Mouse (Mus musculus): ENCODE results near the gene Dexi. TPM values are rescaled to one million over a fixed set of nuclear protein-coding genes. Genes with fewer than 3 reads are reported as not detected.

Dexi gene
- polyA plus RNA-seq, 1 experiment from 2014 or later, result 16.3 TPM

- Histone ChIP-seq H3K4me3 (ENCODE audit: low read depth, low read length) (no peak overlapping the region), H3K9me3 (replicated peaks; ENCODE audit: control insufficient read depth, low read length) (no peaks in the 10 kb centered on the region), H3K4me1 (ENCODE audit: control insufficient read depth, insufficient read depth, low read length) (no peaks in the 10 kb centered on the region), H3K4me2 (no peak overlapping the region), H3K27me3 (ENCODE audit: control insufficient read depth, insufficient read depth, low read length) (no peaks in the 10 kb centered on the region), H3K27ac (ENCODE audit: low read depth, low read length) (no peak overlapping the region), H3K9ac (ENCODE audit: low read depth, low read length) (no peak overlapping the region), H3K36me3 (ENCODE audit: control insufficient read depth, insufficient read depth, low read length) (no peaks in the 10 kb centered on the region)
- no peak for ATAC-seq (replicated peaks; ENCODE audit: insufficient number of reproducible peaks, low FRiP score, low TSS enrichment)
- WGBS (ENCODE audit: insufficient replicate concordance), result 75% methylated on average over 1 of the region's 1 CpGs
These were observed 20.0 kb downstream of the Dexi start for GRCm38 (mm10) chr16:10522811-10523210.

- Histone ChIP-seq H3K9me3 (replicated peaks; ENCODE audit: control insufficient read depth, low read length) (no peaks in the 10 kb centered on the region), H3K9ac (ENCODE audit: low read depth, low read length) (no peak overlapping the region), H3K27ac (ENCODE audit: low read depth, low read length) (no peak overlapping the region), H3K4me3 (ENCODE audit: low read depth, low read length) (no peak overlapping the region), H3K27me3 (ENCODE audit: control insufficient read depth, insufficient read depth, low read length) (no peaks in the 10 kb centered on the region), H3K36me3 (ENCODE audit: control insufficient read depth, insufficient read depth, low read length) (no peaks in the 10 kb centered on the region), H3K4me1 (ENCODE audit: control insufficient read depth, insufficient read depth, low read length) (peaks cover 4% of the 10 kb centered on the region; the same call in 1 of the 2 replicates), H3K4me2 (no peak overlapping the region)
- WGBS (ENCODE audit: insufficient replicate concordance), result 47% methylated on average over 2 of the region's 2 CpGs
- peak; percentile 52; the same call in 1 of the 2 replicates for ATAC-seq (replicated peaks; ENCODE audit: insufficient number of reproducible peaks, low FRiP score, low TSS enrichment)
These were observed 21.8 kb downstream of the Dexi start for GRCm38 (mm10) chr16:10520908-10521614.

GRCm38 (mm10) chr16:10518030-10518429 is 24.8 kb downstream of the Dexi start:
- H3K27me3 ChIP-seq (ENCODE audit: control insufficient read depth, insufficient read depth, low read length), result no peaks in the 10 kb centered on the region
- ATAC-seq (replicated peaks; ENCODE audit: insufficient number of reproducible peaks, low FRiP score, low TSS enrichment), result no peak
- no peak overlapping the region for H3K4me2 ChIP-seq
- 53% methylated on average over 5 of the region's 5 CpGs for WGBS (ENCODE audit: insufficient replicate concordance)
- no peaks in the 10 kb centered on the region for H3K36me3 ChIP-seq (ENCODE audit: control insufficient read depth, insufficient read depth, low read length)
- no peak overlapping the region for H3K4me3 ChIP-seq (ENCODE audit: low read depth, low read length)
- H3K9me3 ChIP-seq (replicated peaks; ENCODE audit: control insufficient read depth, low read length), result no peaks in the 10 kb centered on the region
- H3K27ac ChIP-seq (ENCODE audit: low read depth, low read length), result no peak overlapping the region
- peaks cover 4% of the 10 kb centered on the region; the same call in 1 of the 2 replicates for H3K4me1 ChIP-seq (ENCODE audit: control insufficient read depth, insufficient read depth, low read length)
- no peak overlapping the region for H3K9ac ChIP-seq (ENCODE audit: low read depth, low read length)

- WGBS (ENCODE audit: insufficient replicate concordance), result 82% methylated on average over 12 of the region's 12 CpGs
- Histone ChIP-seq H3K27ac (ENCODE audit: low read depth, low read length) (no peak overlapping the region), H3K4me3 (ENCODE audit: low read depth, low read length) (no peak overlapping the region), H3K36me3 (ENCODE audit: control insufficient read depth, insufficient read depth, low read length) (no peaks in the 10 kb centered on the region), H3K27me3 (ENCODE audit: control insufficient read depth, insufficient read depth, low read length) (no peaks in the 10 kb centered on the region), H3K4me2 (no peak overlapping the region), H3K9me3 (replicated peaks; ENCODE audit: control insufficient read depth, low read length) (no peaks in the 10 kb centered on the region), H3K9ac (ENCODE audit: low read depth, low read length) (no peak overlapping the region), H3K4me1 (ENCODE audit: control insufficient read depth, insufficient read depth, low read length) (peaks cover 4% of the 10 kb centered on the region; the same call in 1 of the 2 replicates)
- no peak for ATAC-seq (replicated peaks; ENCODE audit: insufficient number of reproducible peaks, low FRiP score, low TSS enrichment)
These were observed 26.8 kb downstream of the Dexi start for GRCm38 (mm10) chr16:10515953-10516572.

GRCm38 (mm10) chr16:10511134-10511520 is 31.7 kb downstream of the Dexi start:
- Histone ChIP-seq H3K4me2 (no peak overlapping the region), H3K4me3 (ENCODE audit: low read depth, low read length) (no peak overlapping the region), H3K9ac (ENCODE audit: low read depth, low read length) (no peak overlapping the region), H3K36me3 (ENCODE audit: control insufficient read depth, insufficient read depth, low read length) (no peaks in the 10 kb centered on the region), H3K4me1 (ENCODE audit: control insufficient read depth, insufficient read depth, low read length) (no peaks in the 10 kb centered on the region), H3K27ac (ENCODE audit: low read depth, low read length) (no peak overlapping the region), H3K9me3 (replicated peaks; ENCODE audit: control insufficient read depth, low read length) (no peaks in the 10 kb centered on the region), H3K27me3 (ENCODE audit: control insufficient read depth, insufficient read depth, low read length) (no peaks in the 10 kb centered on the region; the same call in 1 of the 2 replicates)
- 80% methylated on average over 12 of the region's 12 CpGs for WGBS (ENCODE audit: insufficient replicate concordance)
- no peak for ATAC-seq (replicated peaks; ENCODE audit: insufficient number of reproducible peaks, low FRiP score, low TSS enrichment)

- 47% methylated on average over 14 of the region's 14 CpGs for WGBS (ENCODE audit: insufficient replicate concordance)
- H3K9me3 ChIP-seq (replicated peaks; ENCODE audit: control insufficient read depth, low read length), result no peaks in the 10 kb centered on the region
These were observed 32.2 kb downstream of the Dexi start for GRCm38 (mm10) chr16:10510477-10511133.

GRCm38 (mm10) chr16:10508691-10509090 is 34.2 kb downstream of the Dexi start:
- Histone ChIP-seq H3K4me2 (no peak overlapping the region), H3K9ac (ENCODE audit: low read depth, low read length) (no peak overlapping the region), H3K9me3 (replicated peaks; ENCODE audit: control insufficient read depth, low read length) (no peaks in the 10 kb centered on the region), H3K4me1 (ENCODE audit: control insufficient read depth, insufficient read depth, low read length) (no peaks in the 10 kb centered on the region), H3K4me3 (ENCODE audit: low read depth, low read length) (no peak overlapping the region), H3K27me3 (ENCODE audit: control insufficient read depth, insufficient read depth, low read length) (no peaks in the 10 kb centered on the region; the same call in 1 of the 2 replicates), H3K36me3 (ENCODE audit: control insufficient read depth, insufficient read depth, low read length) (no peaks in the 10 kb centered on the region), H3K27ac (ENCODE audit: low read depth, low read length) (no peak overlapping the region)
- WGBS (ENCODE audit: insufficient replicate concordance), result 58% methylated on average over 6 of the region's 6 CpGs
- ATAC-seq (replicated peaks; ENCODE audit: insufficient number of reproducible peaks, low FRiP score, low TSS enrichment), result no peak

More at GRCm38 (mm10) chr16:10510477-10511133, 32.2 kb downstream of the Dexi start:
- ATAC-seq (replicated peaks; ENCODE audit: insufficient number of reproducible peaks, low FRiP score, low TSS enrichment), result no peak
- Histone ChIP-seq H3K4me1 (ENCODE audit: control insufficient read depth, insufficient read depth, low read length) (no peaks in the 10 kb centered on the region), H3K4me2 (no peak overlapping the region), H3K27ac (ENCODE audit: low read depth, low read length) (no peak overlapping the region), H3K9ac (ENCODE audit: low read depth, low read length) (no peak overlapping the region), H3K4me3 (ENCODE audit: low read depth, low read length) (no peak overlapping the region), H3K27me3 (ENCODE audit: control insufficient read depth, insufficient read depth, low read length) (no peaks in the 10 kb centered on the region; the same call in 1 of the 2 replicates), H3K36me3 (ENCODE audit: control insufficient read depth, insufficient read depth, low read length) (no peaks in the 10 kb centered on the region)

GRCm38 (mm10) chr16:10507445-10507844 is 35.4 kb downstream of the Dexi start:
- H3K4me2 ChIP-seq, result no peak overlapping the region
- no peaks in the 10 kb centered on the region for H3K36me3 ChIP-seq (ENCODE audit: control insufficient read depth, insufficient read depth, low read length)
- no peak overlapping the region for H3K27ac ChIP-seq (ENCODE audit: low read depth, low read length)
- H3K27me3 ChIP-seq (ENCODE audit: control insufficient read depth, insufficient read depth, low read length), result no peaks in the 10 kb centered on the region; the same call in 1 of the 2 replicates
- no peak overlapping the region for H3K9ac ChIP-seq (ENCODE audit: low read depth, low read length)
- no peaks in the 10 kb centered on the region for H3K9me3 ChIP-seq (replicated peaks; ENCODE audit: control insufficient read depth, low read length)
- WGBS (ENCODE audit: insufficient replicate concordance), result 68% methylated on average over 4 of the region's 4 CpGs
- no peak overlapping the region for H3K4me3 ChIP-seq (ENCODE audit: low read depth, low read length)
- ATAC-seq (replicated peaks; ENCODE audit: insufficient number of reproducible peaks, low FRiP score, low TSS enrichment), result no peak
- no peaks in the 10 kb centered on the region for H3K4me1 ChIP-seq (ENCODE audit: control insufficient read depth, insufficient read depth, low read length)

All from heart, embryonic 11.5 days (tissue).